Mouse (Mus musculus): ENCODE results near the gene Atp6v0a1.

GRCm38 (mm10) chr11:101046440-101046839 is 37.2 kb downstream of the Atp6v0a1 start:
- no peak for TF ChIP-seq ELF1 (IDR thresholded peaks at IDR 0.05; ENCODE audit: low read depth, low read length)
- TF ChIP-seq CTCF (conservative IDR thresholded peaks at IDR 0.05 in 1 of 2, IDR thresholded peaks at IDR 0.05 in 1 of 2; ENCODE audit: low read depth in 2 of 2, low read length in 2 of 2): no peak
- no peak for TF ChIP-seq KAT2A (IDR thresholded peaks at IDR 0.05; ENCODE audit: insufficient replicate concordance, low read length)
- no peak for TF ChIP-seq POLR2A (IDR thresholded peaks at IDR 0.05; ENCODE audit: low read depth, low read length)
- TF ChIP-seq EP300 (IDR thresholded peaks at IDR 0.05; ENCODE audit: low read length): no peak
- no peak for TF ChIP-seq JUND (conservative IDR thresholded peaks at IDR 0.05; ENCODE audit: low read depth, low read length)
- TF ChIP-seq ZMIZ1 (IDR thresholded peaks at IDR 0.05; ENCODE audit: low read depth, low read length): no peak
- TF ChIP-seq TCF12 (IDR thresholded peaks at IDR 0.05; ENCODE audit: low read depth, low read length): no peak

All from CH12.LX (cell line).